Mouse (Mus musculus) hindbrain, embryonic 12.5 days (tissue): ENCODE measurements around the gene Tmem123. TPM values are rescaled to one million over a fixed set of nuclear protein-coding genes. Genes with fewer than 3 reads are reported as not detected.

Experiments
- ATAC-seq: fragments of 200-750 bp; cut with Nextera tagmentation; 2 replicates; pipeline ENCODE4 v1.8.0; 2017; ENCODE audit warnings: moderate TSS enrichment; ENCODE audit not compliant: low FRiP score
- H3K27ac ChIP-seq: fragments of 300-500 bp; sonication (generic); 2 replicates; pipeline ENCODE4 v1.5.1; 2016; ENCODE audit warnings: mild to moderate bottlenecking
- H3K27me3 ChIP-seq: fragments of 300-500 bp; sonication (generic); 2 replicates; pipeline ENCODE4 v1.6.1; 2016; ENCODE audit warnings: mild to moderate bottlenecking
- H3K36me3 ChIP-seq: fragments of 300-500 bp; sonication (generic); 2 replicates; pipeline ENCODE4 v1.6.1; 2016; ENCODE audit warnings: mild to moderate bottlenecking
- H3K4me1 ChIP-seq: fragments of 300-500 bp; sonication (generic); 2 replicates; pipeline ENCODE4 v1.6.1; 2016
- H3K4me2 ChIP-seq: fragments of 300-500 bp; sonication (generic); replicated peaks from 2 replicates; pipeline ENCODE4 v1.6.1; 2016; ENCODE audit warnings: mild to moderate bottlenecking
- H3K4me3 ChIP-seq: fragments of 300-500 bp; sonication (generic); 2 replicates; pipeline ENCODE4 v1.5.1; 2016; ENCODE audit warnings: mild to moderate bottlenecking
- H3K9ac ChIP-seq: fragments of 300-500 bp; sonication (generic); 2 replicates; pipeline ENCODE4 v1.6.1; 2016; ENCODE audit warnings: mild to moderate bottlenecking, moderate library complexity
- H3K9me3 ChIP-seq: fragments of 300-500 bp; sonication (generic); replicated peaks from 2 replicates; pipeline ENCODE4 v1.6.1; 2016; ENCODE audit warnings: mild to moderate bottlenecking
- WGBS: fragments of 180-500 bp; shearing (Covaris S2); methylation state at CpG from one replicate; pipeline ENCODE4 v1.1.7; 2016; 5-methylcytosine and 5-hydroxymethylcytosine counted together
- polyA plus RNA-seq: library from polyadenylated mRNA; unstranded; fragments of >200 nt; fragmentation: Nextera tagmentation; extraction: Ambion mirVana; gene quantifications from 2 replicates; pipeline ENCODE4 v1.2.1, GENCODE M21; 2016

Tmem123 gene
- polyA plus RNA-seq, 1 experiment from 2014 or later, result 84.2 TPM

DNA sequence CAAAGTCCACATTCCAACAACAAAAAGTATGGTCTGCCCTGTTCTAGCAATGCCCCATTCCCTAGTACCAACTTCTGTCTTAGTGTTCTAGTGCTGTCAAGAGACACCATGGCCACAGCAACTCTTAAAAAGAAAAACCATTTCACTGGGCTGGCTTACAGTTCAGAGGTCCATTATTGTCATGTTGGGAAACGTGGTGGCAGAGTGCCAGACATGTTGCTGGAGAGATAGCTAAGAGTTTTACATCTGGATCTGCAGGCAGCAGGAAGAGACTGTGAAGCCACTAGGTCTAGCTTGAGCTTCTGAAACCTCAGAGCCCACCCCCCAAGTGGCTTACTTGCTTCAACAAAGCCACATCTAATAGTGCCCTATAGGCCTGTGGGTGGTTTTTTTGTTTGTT is 13.8 kb downstream of the Tmem123 start:
- H3K9me3 ChIP-seq, result no peaks in the 10 kb centered on the region
- no peak for ATAC-seq
- 89% methylated on average over 1 of the region's 1 CpGs for WGBS
- H3K4me3 ChIP-seq, result no peak overlapping the region
- H3K27me3 ChIP-seq, result no peaks in the 10 kb centered on the region
- H3K4me2 ChIP-seq, result no peak overlapping the region
- H3K27ac ChIP-seq, result no peak overlapping the region
- H3K9ac ChIP-seq, result no peak overlapping the region
- H3K36me3 ChIP-seq, result 0 out of 2 replicates have a peak, but pooled peaks cover 5% of the 10 kb centered on the region
- no peaks in the 10 kb centered on the region for H3K4me1 ChIP-seq

DNA sequence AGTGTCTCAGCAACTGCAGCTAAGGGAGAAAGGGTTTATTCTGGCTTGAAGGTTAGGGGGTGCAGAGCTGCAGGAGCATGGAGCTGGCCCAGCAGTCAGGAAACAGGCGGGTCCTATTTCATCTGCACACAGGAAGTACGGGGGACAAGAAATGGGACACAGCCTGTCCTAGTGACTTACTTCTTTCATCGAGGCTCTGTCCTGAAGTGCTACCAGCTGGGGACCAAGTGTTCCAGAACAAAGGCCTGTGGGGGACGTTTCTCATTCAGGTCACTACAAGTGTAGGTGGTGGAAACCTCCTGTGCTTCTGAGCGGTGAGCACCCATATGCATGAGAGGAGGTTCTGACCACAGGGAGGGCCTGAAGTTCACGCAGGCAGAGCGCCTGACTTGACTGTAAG is 14.9 kb downstream of the Tmem123 start:
- 80% methylated on average over 7 of the region's 7 CpGs for WGBS
- ATAC-seq, result no peak

DNA sequence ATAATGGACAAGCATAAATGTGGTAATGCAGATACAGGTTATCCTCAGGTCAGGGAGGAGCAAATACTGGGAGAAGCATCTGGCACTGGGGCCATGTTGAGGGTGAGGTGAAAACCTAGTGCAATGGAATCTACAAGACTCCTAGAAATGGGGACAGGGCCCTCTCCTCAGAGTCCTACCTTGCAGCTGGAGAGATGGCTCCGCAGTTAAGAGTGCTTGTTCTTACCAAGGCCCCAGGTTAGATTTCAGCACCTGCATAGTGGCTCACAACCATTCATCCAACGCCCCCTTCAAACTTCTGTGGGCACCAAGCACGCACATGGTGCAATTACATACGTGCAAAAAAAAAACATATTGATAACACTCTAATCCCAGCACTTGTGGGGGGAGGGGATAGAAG is 15.9 kb downstream of the Tmem123 start:
- no peak overlapping the region for H3K4me3 ChIP-seq
- no peaks in the 10 kb centered on the region for H3K27me3 ChIP-seq
- no peak for ATAC-seq
- 0 out of 2 replicates have a peak, but pooled peaks cover 5% of the 10 kb centered on the region for H3K36me3 ChIP-seq
- H3K4me1 ChIP-seq, result 0 out of 2 replicates have a peak, but pooled peaks cover 6% of the 10 kb centered on the region
- H3K9ac ChIP-seq, result no peak overlapping the region
- WGBS, result 94% methylated on average over 4 of the region's 4 CpGs
- H3K4me2 ChIP-seq, result no peak overlapping the region
- no peak overlapping the region for H3K27ac ChIP-seq
- H3K9me3 ChIP-seq, result no peaks in the 10 kb centered on the region

More for the DNA sequence above, 14.9 kb downstream of the Tmem123 start:
- Histone ChIP-seq H3K36me3 (0 out of 2 replicates have a peak, but pooled peaks cover 5% of the 10 kb centered on the region), H3K27me3 (no peaks in the 10 kb centered on the region), H3K9me3 (no peaks in the 10 kb centered on the region), H3K27ac (no peak overlapping the region), H3K4me3 (no peak overlapping the region), H3K9ac (no peak overlapping the region), H3K4me2 (no peak overlapping the region), H3K4me1 (no peaks in the 10 kb centered on the region)

DNA sequence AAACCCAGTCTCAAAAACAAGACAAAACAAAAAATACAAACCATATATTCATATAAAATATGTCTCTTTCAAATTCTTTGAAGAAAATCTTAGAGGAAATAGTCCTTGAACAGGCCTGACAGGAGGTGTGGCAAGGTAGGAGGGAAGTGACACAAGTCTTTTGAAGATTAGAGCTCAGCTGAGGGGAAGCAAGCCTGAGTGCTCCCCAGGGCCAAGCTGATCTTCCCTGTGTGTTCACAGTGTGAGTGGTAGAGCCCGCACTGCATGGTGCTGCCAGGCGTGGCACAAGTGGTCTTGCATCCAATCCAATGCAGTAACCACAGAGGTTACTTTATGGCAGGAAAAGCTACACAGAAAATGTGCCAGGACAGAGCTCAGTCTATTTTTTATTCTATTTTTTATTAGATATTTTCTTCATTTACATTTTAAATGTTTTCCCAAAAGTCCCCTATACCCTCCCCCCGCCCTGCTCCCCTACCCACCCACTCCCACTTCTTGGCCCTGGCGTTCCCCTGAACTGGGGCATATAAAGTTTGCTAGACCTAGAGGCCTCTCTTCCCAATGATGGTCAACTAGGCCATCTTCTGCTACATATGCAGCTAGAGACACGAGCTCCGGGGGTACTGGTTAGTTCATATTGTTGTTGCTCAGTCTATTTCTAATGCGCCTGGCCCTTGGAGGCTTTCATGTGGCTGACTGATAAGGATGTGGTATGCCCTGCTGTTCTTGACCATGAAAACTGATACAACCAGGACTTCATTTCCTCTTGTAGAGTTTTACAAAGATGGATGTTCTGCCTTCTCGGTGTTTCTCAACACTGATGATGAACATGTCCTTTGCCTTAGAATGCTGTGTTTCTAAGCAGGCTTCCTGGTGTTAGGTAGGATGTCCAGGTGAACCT is 16.7 kb downstream of the Tmem123 start:
- Histone ChIP-seq H3K36me3 (0 out of 2 replicates have a peak, but pooled peaks cover 5% of the 10 kb centered on the region), H3K27ac (no peak overlapping the region), H3K9me3 (no peaks in the 10 kb centered on the region), H3K9ac (no peak overlapping the region), H3K4me2 (no peak overlapping the region), H3K4me1 (peaks cover 9% of the 10 kb centered on the region; the same call in 1 of the 2 replicates), H3K27me3 (no peaks in the 10 kb centered on the region), H3K4me3 (no peak overlapping the region)
- WGBS, result 92% methylated on average over 8 of the region's 8 CpGs
- no peak for ATAC-seq

DNA sequence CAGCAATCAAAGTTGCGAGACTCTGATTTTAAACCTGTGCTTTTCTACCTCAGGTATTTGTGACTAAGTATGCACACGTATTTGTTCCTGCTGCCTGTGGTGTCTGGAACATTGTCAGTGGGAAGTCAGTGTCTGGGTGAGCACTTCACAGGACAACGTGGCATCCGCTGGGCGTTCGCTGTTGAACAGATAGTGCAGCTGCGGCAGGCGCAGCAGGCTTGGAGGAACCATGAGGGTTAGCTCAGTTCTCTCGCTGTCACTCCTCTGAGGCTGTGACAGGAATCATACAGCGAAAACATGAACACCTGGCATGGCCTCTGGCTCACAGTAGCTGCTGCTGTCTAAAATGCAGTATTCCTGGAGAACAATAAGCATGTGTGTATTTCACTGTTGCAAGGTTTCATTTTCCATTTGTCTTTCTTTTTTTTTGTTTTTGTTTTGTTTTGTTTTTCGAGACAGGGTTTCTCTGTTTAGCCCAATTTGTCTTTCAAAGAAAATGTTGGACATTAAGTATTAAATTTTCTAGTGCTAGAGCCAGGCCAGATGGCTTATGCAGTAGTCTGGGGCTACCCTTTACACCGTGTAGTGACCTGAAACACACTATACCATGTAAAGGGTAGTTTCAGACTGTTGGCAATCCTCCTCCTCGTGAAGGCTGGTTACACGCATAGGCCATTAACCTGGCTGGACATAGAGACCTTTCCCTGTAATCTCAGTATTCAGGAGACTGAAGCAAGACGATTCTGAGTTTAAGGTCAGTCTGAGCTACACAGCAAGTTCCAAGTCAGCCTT is 20.2 kb downstream of the Tmem123 start:
- no peaks in the 10 kb centered on the region for H3K27me3 ChIP-seq
- no peak overlapping the region for H3K4me3 ChIP-seq
- H3K4me2 ChIP-seq, result no peak overlapping the region
- H3K4me1 ChIP-seq, result peaks cover 14% of the 10 kb centered on the region
- ATAC-seq, result no peak
- no peaks in the 10 kb centered on the region for H3K36me3 ChIP-seq
- no peak overlapping the region for H3K9ac ChIP-seq
- H3K9me3 ChIP-seq, result no peaks in the 10 kb centered on the region
- H3K27ac ChIP-seq, result peak overlapping the region; percentile 48
- WGBS, result 79% methylated on average over 15 of the region's 15 CpGs

DNA sequence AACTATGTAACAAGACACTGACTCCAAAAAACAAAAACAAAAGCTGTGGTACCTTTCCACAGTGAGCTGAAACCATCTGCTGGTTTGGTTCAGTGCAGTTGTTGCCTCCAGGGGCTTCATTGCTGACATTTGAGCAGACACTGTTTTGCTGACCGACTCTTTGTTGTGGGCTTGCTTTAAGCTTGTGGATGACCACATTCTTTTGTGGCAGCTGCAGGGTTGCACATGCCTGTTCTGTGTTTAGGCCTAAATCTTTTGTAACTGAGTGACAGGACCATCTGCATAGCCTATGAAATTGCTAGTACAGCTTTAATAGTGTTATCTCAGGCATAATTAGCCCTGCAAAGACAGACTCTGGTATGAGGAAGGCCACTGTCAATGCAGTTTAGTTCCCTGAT is 20.8 kb downstream of the Tmem123 start:
- Histone ChIP-seq H3K9ac (no peak overlapping the region), H3K27me3 (no peaks in the 10 kb centered on the region), H3K4me1 (peaks cover 14% of the 10 kb centered on the region), H3K4me2 (no peak overlapping the region), H3K27ac (peak overlapping the region; percentile 48), H3K9me3 (no peaks in the 10 kb centered on the region), H3K4me3 (no peak overlapping the region), H3K36me3 (no peaks in the 10 kb centered on the region)
- peak; percentile 55 for ATAC-seq
- 31% methylated on average over 1 of the region's 1 CpGs for WGBS

DNA sequence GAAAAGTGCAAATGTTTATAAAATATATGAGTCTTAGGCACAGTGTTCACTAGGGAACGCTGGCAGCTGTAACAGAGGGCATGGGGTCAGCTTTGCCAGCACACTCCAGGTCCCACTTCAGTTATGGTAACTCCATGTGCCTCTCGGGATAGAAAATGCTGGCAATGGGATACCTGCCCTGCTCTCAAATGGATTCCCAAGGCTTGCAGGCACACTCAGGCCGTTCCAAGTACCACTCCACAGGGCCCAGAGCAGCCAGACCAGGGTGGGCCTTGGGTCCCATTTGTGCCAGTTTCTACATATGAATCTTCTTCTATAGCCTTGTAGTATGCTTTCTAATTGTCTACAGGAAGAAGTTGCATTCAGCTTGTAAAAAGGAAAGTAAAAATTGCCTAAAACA is 21.6 kb downstream of the Tmem123 start:
- no peak for ATAC-seq
- WGBS, result 84% methylated on average over 3 of the region's 3 CpGs
- Histone ChIP-seq H3K4me2 (no peak overlapping the region), H3K4me1 (peaks cover 14% of the 10 kb centered on the region), H3K9me3 (no peaks in the 10 kb centered on the region), H3K27ac (no peak overlapping the region), H3K9ac (no peak overlapping the region), H3K4me3 (no peak overlapping the region), H3K36me3 (0 out of 2 replicates have a peak, but pooled peaks cover 3% of the 10 kb centered on the region), H3K27me3 (no peaks in the 10 kb centered on the region)

DNA sequence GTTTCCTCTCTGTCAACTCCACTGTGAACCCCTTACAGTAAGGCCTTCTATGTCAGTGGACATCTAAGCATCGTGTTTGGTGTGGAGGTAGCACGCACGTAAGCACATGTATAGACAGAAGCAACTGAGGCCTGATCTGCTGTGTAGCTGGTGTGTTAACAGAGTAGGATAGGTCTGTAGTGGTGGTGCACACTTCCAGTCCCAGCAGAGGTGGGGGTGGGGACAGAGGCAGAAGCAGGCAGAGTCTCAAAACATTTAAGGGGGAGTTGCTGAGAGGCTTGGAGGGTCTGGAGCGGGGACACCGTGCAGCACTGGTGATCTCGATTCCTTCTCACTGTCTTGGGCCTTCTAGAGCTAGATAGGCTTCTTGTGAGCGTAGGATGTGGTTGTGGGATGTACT is 22.2 kb downstream of the Tmem123 start:
- 87% methylated on average over 7 of the region's 7 CpGs for WGBS
- Histone ChIP-seq H3K4me1 (peaks cover 14% of the 10 kb centered on the region), H3K9ac (no peak overlapping the region), H3K4me3 (no peak overlapping the region), H3K36me3 (0 out of 2 replicates have a peak, but pooled peaks cover 9% of the 10 kb centered on the region), H3K27ac (no peak overlapping the region), H3K9me3 (no peaks in the 10 kb centered on the region), H3K27me3 (no peaks in the 10 kb centered on the region), H3K4me2 (no peak overlapping the region)
- ATAC-seq, result no peak; the same call in 1 of the 2 replicates

DNA sequence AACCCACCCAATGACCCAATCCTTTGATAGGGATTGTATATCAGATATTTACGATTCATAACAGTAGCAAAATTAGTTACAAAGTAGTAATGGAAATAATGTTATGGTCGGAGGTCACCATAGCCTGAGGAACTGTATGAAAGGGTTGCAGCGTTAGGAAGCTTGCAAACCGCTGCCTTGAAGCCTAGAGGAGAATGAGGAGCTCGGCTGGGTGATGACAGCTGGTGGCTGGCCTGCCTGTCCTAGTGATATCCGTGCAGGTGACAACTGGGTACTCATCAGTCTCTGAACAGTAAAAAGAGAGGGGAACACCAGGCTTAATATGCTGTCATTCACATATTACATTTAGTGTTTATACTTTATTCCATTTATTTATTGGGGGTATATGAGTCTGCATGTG is 24.6 kb downstream of the Tmem123 start:
- peaks cover 25% of the 10 kb centered on the region for H3K36me3 ChIP-seq
- no peaks in the 10 kb centered on the region for H3K9me3 ChIP-seq
- peaks cover 14% of the 10 kb centered on the region for H3K4me1 ChIP-seq
- 88% methylated on average over 6 of the region's 6 CpGs for WGBS
- H3K4me3 ChIP-seq, result no peak overlapping the region
- no peak overlapping the region for H3K4me2 ChIP-seq
- H3K27ac ChIP-seq, result no peak overlapping the region
- no peak for ATAC-seq
- H3K27me3 ChIP-seq, result no peaks in the 10 kb centered on the region
- no peak overlapping the region for H3K9ac ChIP-seq

DNA sequence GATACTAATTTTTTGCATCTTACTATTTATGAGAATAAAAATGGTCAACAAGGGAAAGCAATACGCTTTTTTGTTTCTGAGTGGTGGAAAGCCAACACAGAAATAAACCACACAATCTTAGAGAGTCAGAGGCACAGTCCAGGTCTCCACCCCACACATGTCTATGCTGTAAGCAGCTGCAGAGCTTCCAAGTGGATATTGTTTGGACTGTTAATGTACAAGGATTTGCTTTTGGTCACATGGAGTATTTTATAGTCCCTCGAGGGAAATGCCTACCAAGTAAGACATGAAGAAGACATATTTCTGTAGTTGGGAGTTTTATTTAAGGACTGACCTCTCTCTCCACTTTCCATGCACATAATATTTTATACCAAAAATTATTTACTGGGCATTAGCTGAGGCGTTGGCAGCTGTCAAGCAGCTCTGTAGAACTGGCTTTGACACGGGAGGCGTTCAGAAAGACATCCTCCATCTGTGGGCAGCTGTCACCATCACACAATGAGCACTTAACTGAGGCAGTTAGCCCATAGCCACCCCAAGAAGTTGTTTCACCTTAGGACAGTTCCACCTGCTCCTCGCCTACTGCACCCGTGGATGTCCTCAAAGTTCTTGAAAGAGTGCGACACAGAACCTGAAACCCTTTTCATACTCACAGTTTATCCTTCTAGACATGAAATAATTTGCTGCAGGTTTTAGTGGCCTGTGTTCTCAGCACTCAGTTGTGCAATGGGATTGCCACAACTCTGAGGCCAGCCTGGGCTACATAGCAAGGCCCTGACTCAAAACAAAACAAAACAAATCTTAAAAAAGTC is 26.1 kb downstream of the Tmem123 start:
- H3K4me2 ChIP-seq, result no peak overlapping the region
- ATAC-seq, result no peak
- peaks cover 7% of the 10 kb centered on the region for H3K4me1 ChIP-seq
- H3K36me3 ChIP-seq, result peaks cover 25% of the 10 kb centered on the region
- H3K9ac ChIP-seq, result no peak overlapping the region
- no peaks in the 10 kb centered on the region for H3K27me3 ChIP-seq
- no peak overlapping the region for H3K27ac ChIP-seq
- H3K9me3 ChIP-seq, result no peaks in the 10 kb centered on the region
- no peak overlapping the region for H3K4me3 ChIP-seq
- 94% methylated on average over 8 of the region's 8 CpGs for WGBS

DNA sequence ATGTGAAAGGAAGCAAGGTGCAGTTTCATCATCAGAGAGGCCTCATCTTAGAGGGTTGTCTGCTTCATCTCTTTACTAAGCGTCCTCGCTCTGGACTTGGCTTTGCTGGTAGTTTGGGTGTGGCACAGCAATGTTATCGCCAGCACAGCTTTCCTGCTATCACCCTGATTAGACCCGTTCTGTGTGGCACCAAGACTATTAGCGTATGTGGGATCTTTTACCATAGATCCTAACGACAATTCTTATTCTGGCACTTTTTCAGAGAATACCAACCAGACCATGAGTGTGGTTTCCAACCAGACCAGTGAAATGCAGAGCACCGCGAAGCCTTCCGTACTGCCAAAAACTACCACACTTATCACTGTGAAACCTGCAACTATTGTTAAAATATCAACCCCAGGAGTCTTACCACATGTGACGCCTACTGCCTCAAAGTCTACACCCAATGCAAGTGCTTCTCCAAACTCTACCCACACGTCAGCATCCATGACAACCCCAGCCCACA is 26.8 kb downstream of the Tmem123 start:
- peaks cover 5% of the 10 kb centered on the region for H3K4me1 ChIP-seq
- H3K9me3 ChIP-seq, result no peaks in the 10 kb centered on the region
- WGBS, result 92% methylated on average over 11 of the region's 11 CpGs
- no peak for ATAC-seq
- H3K36me3 ChIP-seq, result peaks cover 25% of the 10 kb centered on the region
- no peak overlapping the region for H3K9ac ChIP-seq
- no peak overlapping the region for H3K4me2 ChIP-seq
- no peaks in the 10 kb centered on the region for H3K27me3 ChIP-seq
- no peak overlapping the region for H3K27ac ChIP-seq
- no peak overlapping the region for H3K4me3 ChIP-seq
